Mouse (Mus musculus) liver, embryonic 11.5 days (tissue): ENCODE results near the gene Agbl4. TPM values are rescaled to one million over a fixed set of nuclear protein-coding genes. Genes with fewer than 3 reads are reported as not detected.

Experiments used
- ATAC-seq: fragments of 200-750 bp; cut with Nextera tagmentation; replicated peaks from 2 replicates; pipeline ENCODE4 v1.8.0; 2017; ENCODE audit warnings: moderate number of reproducible peaks, mild to moderate bottlenecking, moderate TSS enrichment, moderate library complexity; ENCODE audit not compliant: low FRiP score
- DNase-seq: peaks from one replicate; pipeline ENCODE4 v3.0.0-alpha.2; 2017; ENCODE audit warnings: low spot score
- H3K27ac ChIP-seq: fragments of 300-500 bp; sonication (generic); 2 replicates; pipeline ENCODE4 v1.5.1; 2014; ENCODE audit warnings: mild to moderate bottlenecking, low read depth, low read length, control low read depth
- H3K27me3 ChIP-seq: fragments of 300-500 bp; sonication (generic); replicated peaks from 2 replicates; pipeline ENCODE4 v1.6.1; 2014; ENCODE audit warnings: low read length, mixed read lengths; ENCODE audit not compliant: control insufficient read depth, insufficient read depth
- H3K36me3 ChIP-seq: fragments of 300-500 bp; sonication (generic); 2 replicates; pipeline ENCODE4 v1.6.1; 2014; ENCODE audit warnings: mild to moderate bottlenecking, low read length, moderate library complexity, mixed read lengths; ENCODE audit not compliant: control insufficient read depth, insufficient read depth
- H3K4me1 ChIP-seq: fragments of 300-500 bp; sonication (generic); replicated peaks from 2 replicates; pipeline ENCODE4 v1.6.1; 2014; ENCODE audit warnings: low read length, mixed read lengths; ENCODE audit not compliant: control insufficient read depth, insufficient read depth
- H3K4me2 ChIP-seq: fragments of 300-500 bp; sonication (generic); 2 replicates; pipeline ENCODE4 v1.6.1; 2014; ENCODE audit warnings: mild to moderate bottlenecking, control low read depth, moderate library complexity
- H3K4me3 ChIP-seq: fragments of 300-500 bp; sonication (generic); 2 replicates; pipeline ENCODE4 v1.5.1; 2014; ENCODE audit warnings: low read depth, low read length, control low read depth
- H3K9ac ChIP-seq: fragments of 300-500 bp; sonication (generic); 2 replicates; pipeline ENCODE4 v1.6.1; 2014; ENCODE audit warnings: low read depth, low read length, control low read depth
- H3K9me3 ChIP-seq: fragments of 300-500 bp; sonication (generic); 2 replicates; pipeline ENCODE4 v1.6.1; 2016; ENCODE audit warnings: low read length, inconsistent platforms, mixed read lengths; ENCODE audit not compliant: control insufficient read depth
- WGBS: fragments of 180-500 bp; shearing (Covaris S2); extraction: QIAGEN DNeasy Blood & Tissue Kit; methylation state at CpG from one replicate; pipeline ENCODE4 v1.1.7; 2014; 5-methylcytosine and 5-hydroxymethylcytosine counted together
- polyA plus RNA-seq: library from polyadenylated mRNA; unstranded; fragments of >200 nt; fragmentation: Nextera tagmentation; extraction: Ambion mirVana; gene quantifications from 2 replicates; pipeline ENCODE4 v1.2.1, GENCODE M21; 2014

Gene Agbl4
- polyA plus RNA-seq, 1 experiment from 2014 or later: not detected

DNA sequence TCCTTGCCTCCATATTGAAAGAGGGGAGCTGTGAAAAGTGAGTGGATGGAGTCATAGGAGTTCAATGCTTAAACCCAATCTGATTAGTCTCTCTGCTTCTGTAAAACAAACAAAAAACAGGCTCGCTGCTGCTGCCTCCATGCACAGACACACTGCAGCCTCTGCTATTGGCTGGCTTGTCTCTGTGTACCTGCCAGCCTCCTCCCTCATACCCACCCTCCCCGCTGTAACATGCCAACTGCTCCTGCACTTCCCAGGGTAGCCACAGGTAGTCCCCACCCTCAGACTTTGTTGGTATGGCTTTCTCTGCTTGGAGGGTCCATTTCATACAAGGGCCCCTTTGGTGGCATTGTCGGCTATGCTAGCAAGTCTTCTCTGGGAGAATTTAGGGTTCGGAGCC, 1080.0 kb downstream of the Agbl4 start:
- no peaks in the 10 kb centered on the region for H3K4me1 ChIP-seq
- H3K4me2 ChIP-seq: no peak overlapping the region
- H3K9me3 ChIP-seq: no peaks in the 10 kb centered on the region
- no peak overlapping the region for H3K27ac ChIP-seq
- no peak overlapping the region for H3K9ac ChIP-seq
- H3K4me3 ChIP-seq: no peak overlapping the region
- DNase-seq (no peak), ATAC-seq (no peak)
- no peaks in the 10 kb centered on the region for H3K36me3 ChIP-seq
- 41% methylated on average over 4 of the region's 4 CpGs for WGBS
- H3K27me3 ChIP-seq: no peaks in the 10 kb centered on the region

DNA sequence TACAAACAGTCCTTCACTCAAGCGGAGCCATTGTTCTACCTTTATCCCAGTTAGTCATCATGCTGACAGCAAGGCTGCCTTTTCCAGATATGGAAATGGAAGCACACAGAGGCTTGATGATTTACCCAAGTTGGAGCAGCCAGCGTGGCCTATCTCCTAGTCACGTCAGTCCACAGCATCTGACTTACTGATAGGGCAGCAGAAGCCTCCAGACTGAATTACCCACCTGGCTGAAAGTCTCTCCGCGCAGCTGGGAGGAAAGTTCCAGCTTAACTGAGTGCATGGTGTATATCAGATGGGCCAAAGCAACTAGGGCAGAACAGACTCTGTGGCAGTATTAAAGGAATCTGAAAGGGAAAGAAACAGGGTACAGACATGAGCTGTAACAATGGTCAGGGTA, 1086.0 kb downstream of the Agbl4 start:
- no peaks in the 10 kb centered on the region for H3K36me3 ChIP-seq
- H3K4me3 ChIP-seq: no peak overlapping the region
- no peaks in the 10 kb centered on the region for H3K4me1 ChIP-seq
- no peak overlapping the region for H3K4me2 ChIP-seq
- H3K27ac ChIP-seq: no peak overlapping the region
- H3K9ac ChIP-seq: no peak overlapping the region
- ATAC-seq: no peak
- H3K27me3 ChIP-seq: no peaks in the 10 kb centered on the region
- H3K9me3 ChIP-seq: no peaks in the 10 kb centered on the region
- WGBS: 73% methylated on average over 5 of the region's 5 CpGs
- no peak for DNase-seq

DNA sequence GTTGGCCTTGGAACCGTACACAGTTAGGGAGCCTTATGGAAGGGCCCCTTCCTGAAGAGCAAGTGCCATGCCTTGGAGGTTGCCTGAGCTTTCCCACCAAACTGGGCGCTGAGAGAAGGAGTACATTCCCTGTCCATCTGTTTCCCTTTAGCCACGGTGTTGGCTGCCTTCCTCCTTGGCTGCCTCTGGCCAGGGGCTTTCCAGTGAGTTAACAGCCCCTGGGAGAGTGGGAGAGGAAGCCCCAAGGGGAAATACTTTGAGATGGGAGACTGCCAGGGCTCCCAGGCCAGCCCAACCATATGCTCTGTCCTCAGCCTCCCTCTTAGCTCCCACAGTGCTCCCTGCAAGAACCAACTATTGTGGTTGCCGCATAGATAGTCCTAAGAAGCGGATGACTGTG, 1087.7 kb downstream of the Agbl4 start:
- Histone ChIP-seq H3K9me3 (no peaks in the 10 kb centered on the region), H3K4me2 (no peak overlapping the region), H3K9ac (no peak overlapping the region), H3K27me3 (no peaks in the 10 kb centered on the region), H3K4me3 (no peak overlapping the region), H3K4me1 (no peaks in the 10 kb centered on the region), H3K36me3 (no peaks in the 10 kb centered on the region), H3K27ac (no peak overlapping the region)
- WGBS: 57% methylated on average over 5 of the region's 5 CpGs
- DNase-seq (no peak), ATAC-seq (no peak)

DNA sequence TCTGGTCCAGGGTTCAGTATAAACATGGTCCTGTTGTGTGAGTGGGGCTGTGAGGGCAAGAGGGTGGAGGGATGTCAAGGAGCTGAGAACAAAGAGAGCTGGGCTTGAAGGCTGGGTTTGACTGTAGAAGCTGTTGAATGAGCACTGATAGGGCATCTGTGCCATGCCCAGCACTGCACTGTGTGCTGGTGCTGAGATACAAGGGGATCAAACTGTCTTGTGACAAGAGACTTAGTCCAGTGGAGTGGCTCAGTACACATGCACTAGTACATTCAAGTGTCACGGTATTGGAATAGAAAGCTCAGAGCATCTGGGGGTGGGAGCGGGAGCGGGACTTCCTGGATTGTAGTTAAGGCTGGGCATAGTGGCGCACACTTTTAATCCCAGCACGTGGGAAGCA, 1088.7 kb downstream of the Agbl4 start:
- ATAC-seq (no peak), DNase-seq (no peak)
- Histone ChIP-seq H3K36me3 (no peaks in the 10 kb centered on the region), H3K27ac (no peak overlapping the region), H3K27me3 (no peaks in the 10 kb centered on the region), H3K4me1 (no peaks in the 10 kb centered on the region), H3K9me3 (no peaks in the 10 kb centered on the region), H3K4me3 (no peak overlapping the region), H3K9ac (no peak overlapping the region), H3K4me2 (no peak overlapping the region)
- WGBS: 66% methylated on average over 5 of the region's 5 CpGs

DNA sequence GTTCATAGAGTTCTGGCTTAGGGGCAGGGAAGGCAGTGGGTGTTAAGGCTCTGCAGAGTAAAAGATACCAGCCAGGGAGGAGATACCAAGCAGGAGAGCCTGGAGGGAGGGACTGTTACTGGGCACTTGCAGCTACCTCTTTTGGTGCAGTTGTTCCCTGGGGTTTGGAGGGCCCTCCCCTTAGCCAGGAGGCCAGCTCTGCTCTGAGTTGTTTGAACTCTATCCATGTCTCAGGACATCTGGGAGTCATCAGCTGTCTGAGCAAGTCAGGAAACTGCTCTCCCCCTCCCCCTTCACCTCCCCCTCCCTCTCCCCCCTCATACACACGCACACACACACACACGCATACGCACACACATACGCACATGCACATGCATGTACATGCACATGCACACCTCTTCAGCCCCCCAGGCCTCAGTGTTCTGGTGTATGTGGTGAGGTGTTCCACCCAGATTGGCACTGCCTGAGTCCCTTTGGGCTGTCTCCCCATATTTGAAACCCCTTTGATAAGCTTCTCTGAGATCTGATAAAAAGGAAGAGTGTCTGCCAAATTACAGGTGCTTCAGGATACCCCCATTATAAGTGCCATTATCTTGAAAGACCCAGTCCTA, 1089.9 kb downstream of the Agbl4 start:
- WGBS: 85% methylated on average over 4 of the region's 4 CpGs
- no peaks in the 10 kb centered on the region for H3K4me1 ChIP-seq
- H3K36me3 ChIP-seq: no peaks in the 10 kb centered on the region
- no peak overlapping the region for H3K9ac ChIP-seq
- H3K27me3 ChIP-seq: no peaks in the 10 kb centered on the region
- ATAC-seq (peak; percentile 29; the same call in 1 of the 2 replicates), DNase-seq (no peak)
- no peak overlapping the region for H3K27ac ChIP-seq
- no peak overlapping the region for H3K4me3 ChIP-seq
- no peak overlapping the region for H3K4me2 ChIP-seq
- no peaks in the 10 kb centered on the region for H3K9me3 ChIP-seq

DNA sequence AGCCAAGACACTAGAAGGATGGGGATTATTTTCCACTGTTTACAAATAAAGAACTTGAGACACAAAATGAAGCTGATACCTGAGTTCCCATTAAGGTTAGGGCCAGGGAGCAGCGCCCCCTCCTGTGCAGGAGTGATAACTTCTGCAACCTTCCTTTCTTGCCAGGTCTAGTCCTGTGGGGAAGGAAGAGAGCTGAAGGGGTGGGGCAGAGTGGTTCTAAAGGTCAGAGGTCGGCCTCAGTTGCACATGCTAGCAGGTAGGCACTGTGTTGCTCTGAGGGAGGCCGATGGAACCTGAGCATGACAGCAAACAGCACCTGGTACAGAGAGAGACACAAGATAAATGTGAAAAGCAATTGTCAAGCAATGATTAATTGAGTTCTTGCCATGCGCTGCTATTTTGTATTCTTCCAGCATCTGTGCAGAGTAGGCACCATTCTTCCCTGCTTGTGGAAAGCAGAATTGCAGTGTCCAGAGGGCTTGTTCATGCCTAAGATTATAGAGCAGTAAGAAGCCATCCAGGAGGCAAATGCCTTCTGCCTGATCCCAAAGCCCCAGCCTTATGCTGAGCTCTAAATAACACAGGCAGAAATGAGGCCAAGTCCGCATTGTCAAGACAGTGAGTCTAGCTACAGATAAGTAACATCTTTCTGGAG, 1096.4 kb downstream of the Agbl4 start:
- no peak for ATAC-seq
- no peak for DNase-seq
- no peak overlapping the region for H3K4me3 ChIP-seq
- WGBS: 57% methylated on average over 5 of the region's 5 CpGs
- no peak overlapping the region for H3K27ac ChIP-seq
- H3K9me3 ChIP-seq: no peaks in the 10 kb centered on the region
- H3K4me1 ChIP-seq: no peaks in the 10 kb centered on the region
- no peaks in the 10 kb centered on the region for H3K36me3 ChIP-seq
- H3K9ac ChIP-seq: no peak overlapping the region
- no peak overlapping the region for H3K4me2 ChIP-seq
- H3K27me3 ChIP-seq: no peaks in the 10 kb centered on the region

DNA sequence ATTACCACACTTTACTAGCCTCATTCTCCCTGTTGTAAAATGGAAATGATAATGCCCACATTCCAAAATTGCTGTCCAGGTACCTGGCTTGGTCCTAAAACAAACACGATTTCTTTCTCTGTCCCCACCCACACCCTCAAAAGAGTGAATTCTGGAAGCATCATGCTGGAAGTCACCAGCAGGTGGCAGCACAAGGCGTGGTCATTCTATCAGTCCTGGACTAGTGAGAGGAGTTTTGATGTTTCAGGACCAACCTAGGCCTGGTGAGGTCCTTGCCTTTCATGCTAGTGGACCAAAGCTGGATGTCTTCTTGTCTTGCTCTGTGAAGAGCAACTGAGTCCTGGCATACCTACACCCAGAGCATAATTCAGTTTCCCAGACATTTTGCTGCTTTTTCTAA, 1098.5 kb downstream of the Agbl4 start:
- Histone ChIP-seq H3K4me2 (no peak overlapping the region), H3K9ac (no peak overlapping the region), H3K4me3 (no peak overlapping the region), H3K27ac (no peak overlapping the region), H3K4me1 (no peaks in the 10 kb centered on the region), H3K9me3 (no peaks in the 10 kb centered on the region), H3K36me3 (no peaks in the 10 kb centered on the region), H3K27me3 (no peaks in the 10 kb centered on the region)
- ATAC-seq (peak; percentile 48), DNase-seq (peak; percentile 52)
- 14% methylated on average over 2 of the region's 2 CpGs for WGBS

DNA sequence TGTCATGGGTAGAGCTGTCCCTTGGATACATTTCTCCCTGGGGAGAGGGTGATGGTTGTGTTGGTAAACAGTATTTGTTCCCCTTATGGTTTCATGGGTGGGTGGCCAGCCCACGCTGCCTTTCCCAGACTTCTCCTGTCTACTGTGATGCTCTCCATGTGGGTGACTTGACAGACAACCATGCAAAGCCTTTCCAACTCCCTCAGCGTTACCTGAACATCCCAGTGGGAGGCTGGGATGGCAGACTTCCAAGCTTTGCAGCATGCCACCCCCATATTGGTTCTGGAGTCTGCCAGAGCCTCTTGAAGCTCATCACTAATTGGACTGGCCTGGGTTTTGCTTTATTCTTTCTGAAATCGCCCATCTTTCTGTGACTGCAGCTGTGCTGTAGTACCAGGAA, 1101.3 kb downstream of the Agbl4 start:
- Histone ChIP-seq H3K27me3 (no peaks in the 10 kb centered on the region), H3K4me2 (no peak overlapping the region), H3K36me3 (no peaks in the 10 kb centered on the region), H3K27ac (no peak overlapping the region), H3K9ac (no peak overlapping the region), H3K4me1 (no peaks in the 10 kb centered on the region), H3K4me3 (no peak overlapping the region), H3K9me3 (no peaks in the 10 kb centered on the region)
- no peak for DNase-seq
- WGBS: 62% methylated on average over 3 of the region's 3 CpGs
- no peak for ATAC-seq

DNA sequence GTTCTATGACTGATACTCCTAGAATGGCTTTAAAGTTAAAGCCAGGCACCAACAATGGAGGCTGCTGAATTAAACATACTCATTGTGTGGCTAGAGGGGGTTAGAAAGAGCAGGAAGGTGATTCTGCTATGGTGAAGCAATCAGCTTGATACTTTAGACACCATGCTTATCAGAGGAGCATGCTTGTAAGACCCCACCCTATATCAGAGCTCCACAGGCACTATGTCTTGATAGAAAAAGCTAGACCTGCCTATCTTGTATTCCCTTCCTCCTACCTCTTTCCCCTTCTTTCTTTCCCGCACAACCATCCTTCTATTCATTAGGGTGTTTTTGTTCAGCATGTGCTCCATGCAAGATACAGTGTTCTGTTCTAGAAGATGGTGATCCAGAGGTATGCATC, 1104.0 kb downstream of the Agbl4 start:
- no peak for DNase-seq
- peak; percentile 84 for ATAC-seq
- H3K9me3 ChIP-seq: no peaks in the 10 kb centered on the region
- no peaks in the 10 kb centered on the region for H3K36me3 ChIP-seq
- no peak overlapping the region for H3K4me2 ChIP-seq
- no peak overlapping the region for H3K9ac ChIP-seq
- H3K27me3 ChIP-seq: no peaks in the 10 kb centered on the region
- no peaks in the 10 kb centered on the region for H3K4me1 ChIP-seq
- H3K4me3 ChIP-seq: no peak overlapping the region
- H3K27ac ChIP-seq: no peak overlapping the region
- 63% methylated on average over 1 of the region's 1 CpGs for WGBS
